Mouse (Mus musculus): ENCODE results near the gene Pbx1. TPM values are rescaled to one million over a fixed set of nuclear protein-coding genes. Genes with fewer than 3 reads are reported as not detected.

Pbx1 gene
- polyA plus RNA-seq, 1 experiment = 11.0 TPM

- H3K4me3 ChIP-seq (ENCODE audit: low read depth, low read length) = no peak overlapping the region
- no peaks in the 10 kb centered on the region for H3K27me3 ChIP-seq (ENCODE audit: control insufficient read depth, insufficient read depth, low read length)
- H3K36me3 ChIP-seq (ENCODE audit: control insufficient read depth, insufficient read depth, low read length) = no peaks in the 10 kb centered on the region
- H3K27ac ChIP-seq (ENCODE audit: insufficient read depth, low read depth, low read length) = no peak overlapping the region
- peaks cover 3% of the 10 kb centered on the region; the same call in 1 of the 2 replicates for H3K4me1 ChIP-seq (ENCODE audit: control insufficient read depth, insufficient read depth, insufficient read length, low read length)
- 83% methylated on average over 2 of the region's 2 CpGs for WGBS
- TF ChIP-seq POLR2A (IDR thresholded peaks at IDR 0.05; ENCODE audit: low read depth, low read length) = no peak
- TF ChIP-seq CTCF (IDR thresholded peaks at IDR 0.05; ENCODE audit: extremely low read depth, insufficient read length, insufficient replicate concordance, low read depth, low read length) = no peak
Measured at GRCm38 (mm10) chr1:168283421-168283820, 148.6 kb downstream of the Pbx1 start.

GRCm38 (mm10) chr1:168275678-168276077 lies 156.4 kb downstream of the Pbx1 start:
- H3K36me3 ChIP-seq (ENCODE audit: control insufficient read depth, insufficient read depth, low read length) = no peaks in the 10 kb centered on the region
- WGBS = 88% methylated on average over 5 of the region's 5 CpGs
- TF ChIP-seq POLR2A (IDR thresholded peaks at IDR 0.05; ENCODE audit: low read depth, low read length) (no peak), CTCF (IDR thresholded peaks at IDR 0.05; ENCODE audit: extremely low read depth, insufficient read length, insufficient replicate concordance, low read depth, low read length) (no peak)
- H3K27ac ChIP-seq (ENCODE audit: insufficient read depth, low read depth, low read length) = no peak overlapping the region
- H3K27me3 ChIP-seq (ENCODE audit: control insufficient read depth, insufficient read depth, low read length) = no peaks in the 10 kb centered on the region
- no peak overlapping the region for H3K4me3 ChIP-seq (ENCODE audit: low read depth, low read length)
- no peaks in the 10 kb centered on the region for H3K4me1 ChIP-seq (ENCODE audit: control insufficient read depth, insufficient read depth, insufficient read length, low read length)

DNA sequence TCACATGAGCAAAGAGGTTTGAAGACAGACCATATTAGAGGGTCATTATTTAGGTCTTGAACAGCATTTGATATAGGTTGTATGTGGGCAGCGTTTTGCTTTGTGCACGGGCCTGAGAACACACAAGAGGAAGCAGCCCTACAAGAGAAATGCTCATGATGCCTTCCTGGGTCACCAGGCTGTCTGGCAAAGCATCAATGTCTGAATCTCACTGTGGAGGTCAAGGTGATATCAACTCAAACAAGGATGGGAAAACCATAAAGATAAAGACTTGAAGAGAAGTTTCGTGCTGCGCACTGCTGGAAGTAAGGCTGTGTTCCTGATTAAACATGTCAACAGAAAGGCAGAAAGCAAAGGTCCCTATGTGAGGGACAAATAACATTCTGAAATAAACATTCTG lies 157.8 kb downstream of the Pbx1 start:
- WGBS = 79% methylated on average over 4 of the region's 4 CpGs
- Histone ChIP-seq H3K27ac (ENCODE audit: insufficient read depth, low read depth, low read length) (no peak overlapping the region), H3K4me1 (ENCODE audit: control insufficient read depth, insufficient read depth, insufficient read length, low read length) (no peaks in the 10 kb centered on the region), H3K27me3 (ENCODE audit: control insufficient read depth, insufficient read depth, low read length) (no peaks in the 10 kb centered on the region), H3K4me3 (ENCODE audit: low read depth, low read length) (no peak overlapping the region), H3K36me3 (ENCODE audit: control insufficient read depth, insufficient read depth, low read length) (no peaks in the 10 kb centered on the region)
- no peak for TF ChIP-seq POLR2A (IDR thresholded peaks at IDR 0.05; ENCODE audit: low read depth, low read length)
- TF ChIP-seq CTCF (IDR thresholded peaks at IDR 0.05; ENCODE audit: extremely low read depth, insufficient read length, insufficient replicate concordance, low read depth, low read length) = no peak

- H3K4me1 ChIP-seq (ENCODE audit: control insufficient read depth, insufficient read depth, insufficient read length, low read length) = no peaks in the 10 kb centered on the region
- H3K27ac ChIP-seq (ENCODE audit: insufficient read depth, low read depth, low read length) = no peak overlapping the region
- H3K27me3 ChIP-seq (ENCODE audit: control insufficient read depth, insufficient read depth, low read length) = no peaks in the 10 kb centered on the region
- 76% methylated on average over 2 of the region's 2 CpGs for WGBS
- TF ChIP-seq CTCF (IDR thresholded peaks at IDR 0.05; ENCODE audit: extremely low read depth, insufficient read length, insufficient replicate concordance, low read depth, low read length) = no peak
- TF ChIP-seq POLR2A (IDR thresholded peaks at IDR 0.05; ENCODE audit: low read depth, low read length) = no peak
- H3K36me3 ChIP-seq (ENCODE audit: control insufficient read depth, insufficient read depth, low read length) = no peaks in the 10 kb centered on the region
- no peak overlapping the region for H3K4me3 ChIP-seq (ENCODE audit: low read depth, low read length)
Measured at GRCm38 (mm10) chr1:168272091-168272490, 160.0 kb downstream of the Pbx1 start.

DNA sequence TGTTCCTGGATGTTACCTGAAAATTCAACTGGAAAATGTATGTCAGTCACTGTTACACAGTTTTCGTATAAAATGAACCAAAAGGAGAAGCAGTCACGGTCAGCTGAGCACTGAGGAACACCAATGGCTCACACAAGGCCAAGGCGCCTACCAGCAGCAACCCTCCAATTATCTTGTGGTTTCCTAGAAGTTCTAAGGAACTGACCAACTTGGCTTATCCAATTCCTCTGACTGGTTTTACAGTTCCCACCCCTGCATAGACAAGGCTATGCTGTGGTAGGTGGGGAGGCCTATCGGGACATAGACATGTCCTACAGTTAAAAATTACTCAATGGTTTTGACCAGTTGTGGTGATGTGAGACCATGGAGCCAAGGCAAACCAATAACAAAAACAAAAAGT lies 160.9 kb downstream of the Pbx1 start:
- 91% methylated on average over 4 of the region's 4 CpGs for WGBS
- Histone ChIP-seq H3K27me3 (ENCODE audit: control insufficient read depth, insufficient read depth, low read length) (no peaks in the 10 kb centered on the region), H3K4me3 (ENCODE audit: low read depth, low read length) (no peak overlapping the region), H3K4me1 (ENCODE audit: control insufficient read depth, insufficient read depth, insufficient read length, low read length) (no peaks in the 10 kb centered on the region), H3K27ac (ENCODE audit: insufficient read depth, low read depth, low read length) (no peak overlapping the region), H3K36me3 (ENCODE audit: control insufficient read depth, insufficient read depth, low read length) (no peaks in the 10 kb centered on the region)
- TF ChIP-seq CTCF (IDR thresholded peaks at IDR 0.05; ENCODE audit: extremely low read depth, insufficient read length, insufficient replicate concordance, low read depth, low read length) (no peak), POLR2A (IDR thresholded peaks at IDR 0.05; ENCODE audit: low read depth, low read length) (no peak)

- 76% methylated on average over 12 of the region's 12 CpGs for WGBS
- Histone ChIP-seq H3K27ac (ENCODE audit: insufficient read depth, low read depth, low read length) (no peak overlapping the region), H3K27me3 (ENCODE audit: control insufficient read depth, insufficient read depth, low read length) (no peaks in the 10 kb centered on the region), H3K4me1 (ENCODE audit: control insufficient read depth, insufficient read depth, insufficient read length, low read length) (no peaks in the 10 kb centered on the region), H3K4me3 (ENCODE audit: low read depth, low read length) (no peak overlapping the region), H3K36me3 (ENCODE audit: control insufficient read depth, insufficient read depth, low read length) (no peaks in the 10 kb centered on the region)
- no peak for TF ChIP-seq CTCF (IDR thresholded peaks at IDR 0.05; ENCODE audit: extremely low read depth, insufficient read length, insufficient replicate concordance, low read depth, low read length)
- TF ChIP-seq POLR2A (IDR thresholded peaks at IDR 0.05; ENCODE audit: low read depth, low read length) = no peak
Measured at GRCm38 (mm10) chr1:168268751-168269623, 163.1 kb downstream of the Pbx1 start.

DNA sequence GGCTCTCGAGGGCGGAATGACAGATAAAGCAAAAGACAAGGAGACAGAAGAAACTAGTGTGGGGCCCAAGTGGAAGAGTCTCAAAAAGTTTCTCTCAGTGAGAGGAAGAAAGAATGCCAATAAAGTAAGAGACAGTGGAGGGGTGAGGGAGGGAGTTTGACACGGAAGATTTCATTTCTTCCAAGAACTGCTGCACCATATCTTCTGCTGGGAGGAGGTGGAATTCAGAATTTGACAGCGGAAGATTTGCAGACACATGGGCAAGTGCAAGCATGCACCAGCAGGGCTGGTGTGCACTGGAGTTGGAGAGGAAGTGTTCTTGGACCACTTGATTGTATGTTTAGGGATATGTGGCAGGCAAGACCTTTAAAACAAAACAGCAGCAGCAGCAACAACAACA lies 163.8 kb downstream of the Pbx1 start:
- Histone ChIP-seq H3K4me3 (ENCODE audit: low read depth, low read length) (no peak overlapping the region), H3K4me1 (ENCODE audit: control insufficient read depth, insufficient read depth, insufficient read length, low read length) (no peaks in the 10 kb centered on the region), H3K27ac (ENCODE audit: insufficient read depth, low read depth, low read length) (no peak overlapping the region), H3K36me3 (ENCODE audit: control insufficient read depth, insufficient read depth, low read length) (no peaks in the 10 kb centered on the region), H3K27me3 (ENCODE audit: control insufficient read depth, insufficient read depth, low read length) (no peaks in the 10 kb centered on the region)
- WGBS = 91% methylated on average over 4 of the region's 4 CpGs
- TF ChIP-seq POLR2A (IDR thresholded peaks at IDR 0.05; ENCODE audit: low read depth, low read length) (no peak), CTCF (IDR thresholded peaks at IDR 0.05; ENCODE audit: extremely low read depth, insufficient read length, insufficient replicate concordance, low read depth, low read length) (no peak)

All from small intestine, adult 2 months (tissue).